Mouse (Mus musculus): ENCODE measurements around the gene Mrfap1. TPM values are rescaled to one million over a fixed set of nuclear protein-coding genes. Genes with fewer than 3 reads are reported as not detected.

The Mrfap1 gene
- polyA plus RNA-seq, 1 experiment: 263 TPM

DNA sequence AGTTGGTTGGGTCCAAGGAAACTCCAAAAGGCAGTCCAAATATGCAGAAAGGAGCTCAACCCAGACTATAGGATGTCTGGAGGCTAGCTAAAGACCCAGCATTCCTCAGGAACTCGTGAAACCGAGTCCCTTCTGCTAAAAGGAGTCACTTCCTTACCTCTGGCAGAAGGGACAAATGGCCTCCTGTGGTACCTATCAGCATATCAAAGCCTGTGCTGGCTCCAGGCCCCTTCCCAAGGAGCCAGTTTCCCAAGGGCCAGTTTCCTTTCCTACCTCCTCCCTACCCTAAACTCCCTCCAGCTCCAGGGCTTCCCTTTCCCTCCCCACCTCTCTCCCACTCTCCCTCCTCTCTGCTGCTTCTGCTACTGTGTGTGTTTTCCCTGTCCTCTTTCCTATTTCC is 19.4 kb downstream of the Mrfap1 start:
- Histone ChIP-seq H3K27me3 (ENCODE audit: control insufficient read depth, insufficient read depth, insufficient read length) (peaks cover 10% of the 10 kb centered on the region), H3ac (ENCODE audit: control insufficient read depth, insufficient read length) (no peak overlapping the region), H3K36me3 (ENCODE audit: control insufficient read depth, insufficient read depth) (no peaks in the 10 kb centered on the region), H3K79me2 (ENCODE audit: control insufficient read depth, insufficient read depth) (no peaks in the 10 kb centered on the region), H3K4me2 (ENCODE audit: low read depth) (no peak overlapping the region), H3K4me3 (no peak overlapping the region)
- no peak for TF ChIP-seq USF1 (IDR thresholded peaks at IDR 0.05; ENCODE audit: low read depth)
- no peak for TF ChIP-seq TCF3 (IDR thresholded peaks at IDR 0.05; ENCODE audit: insufficient read length, low read depth)
- no peak for TF ChIP-seq TCF12 (IDR thresholded peaks at IDR 0.05; ENCODE audit: insufficient read depth, poor library complexity, severe bottlenecking)
- TF ChIP-seq POLR2AphosphoS2 (IDR thresholded peaks at IDR 0.05; ENCODE audit: insufficient read length, low read depth): no peak
- TF ChIP-seq MYOG (IDR thresholded peaks at IDR 0.05; ENCODE audit: control insufficient read depth in 1 of 3, insufficient read depth in 1 of 3, insufficient read length in 2 of 3, low read depth in 2 of 3): no peak
- no peak for TF ChIP-seq E2F4 (IDR thresholded peaks at IDR 0.05; ENCODE audit: insufficient read depth)
- no peak for TF ChIP-seq MAX (IDR thresholded peaks at IDR 0.05; ENCODE audit: low read depth)
- TF ChIP-seq SRF (IDR thresholded peaks at IDR 0.05; ENCODE audit: control insufficient read depth, insufficient read length, low read depth): no peak
- no peak for TF ChIP-seq REST (IDR thresholded peaks at IDR 0.05; ENCODE audit: insufficient read depth, insufficient read length)
- no peak for TF ChIP-seq CEBPB (IDR thresholded peaks at IDR 0.05; ENCODE audit: insufficient read depth, poor library complexity, severe bottlenecking)

DNA sequence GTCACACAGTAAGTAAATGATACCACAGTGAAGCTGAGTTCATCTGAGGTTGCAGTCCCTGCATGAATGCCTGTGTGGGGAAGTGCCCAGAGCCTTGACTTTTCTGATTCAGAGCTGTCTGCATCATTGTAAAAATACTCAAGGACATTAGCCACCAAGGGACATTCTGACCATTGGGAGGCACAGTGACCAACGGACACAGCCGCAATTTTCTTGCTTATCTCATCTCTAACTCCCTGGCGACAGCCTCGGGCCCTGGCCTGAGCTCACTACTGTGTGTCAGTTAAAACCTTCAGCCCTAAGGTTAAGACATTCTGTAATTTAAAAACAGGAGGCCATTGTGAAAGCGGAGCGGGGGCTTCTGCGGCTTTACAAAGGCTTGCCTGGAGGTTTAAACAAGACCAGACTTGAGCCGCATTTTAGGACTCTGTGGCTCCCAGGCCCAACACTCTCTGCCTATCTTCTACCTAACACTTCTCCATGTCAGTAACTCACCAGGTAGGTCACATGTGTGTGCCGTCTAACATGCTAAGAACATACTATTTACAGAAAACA is 20.5 kb downstream of the Mrfap1 start:
- Histone ChIP-seq H3ac (ENCODE audit: control insufficient read depth, insufficient read length) (no peak overlapping the region), H3K4me2 (ENCODE audit: low read depth) (peak overlapping the region; percentile 18), H3K4me3 (no peak overlapping the region), H3K79me2 (ENCODE audit: control insufficient read depth, insufficient read depth) (no peaks in the 10 kb centered on the region), H3K36me3 (ENCODE audit: control insufficient read depth, insufficient read depth) (no peaks in the 10 kb centered on the region), H3K27me3 (ENCODE audit: control insufficient read depth, insufficient read depth, insufficient read length) (peaks cover 10% of the 10 kb centered on the region)
- no peak for TF ChIP-seq MYOG (IDR thresholded peaks at IDR 0.05; ENCODE audit: control insufficient read depth in 1 of 3, insufficient read depth in 1 of 3, insufficient read length in 2 of 3, low read depth in 2 of 3)
- no peak for TF ChIP-seq POLR2AphosphoS2 (IDR thresholded peaks at IDR 0.05; ENCODE audit: insufficient read length, low read depth)
- TF ChIP-seq E2F4 (IDR thresholded peaks at IDR 0.05; ENCODE audit: insufficient read depth): no peak
- no peak for TF ChIP-seq USF1 (IDR thresholded peaks at IDR 0.05; ENCODE audit: low read depth)
- TF ChIP-seq TCF12 (IDR thresholded peaks at IDR 0.05; ENCODE audit: insufficient read depth, poor library complexity, severe bottlenecking): no peak
- no peak for TF ChIP-seq SRF (IDR thresholded peaks at IDR 0.05; ENCODE audit: control insufficient read depth, insufficient read length, low read depth)
- no peak for TF ChIP-seq POLR2A (IDR thresholded peaks at IDR 0.05; ENCODE audit: insufficient read length, low read depth)
- TF ChIP-seq MYOD1 (IDR thresholded peaks at IDR 0.05; ENCODE audit: control insufficient read depth in 1 of 3, insufficient read length in 2 of 3, low read depth in 2 of 3): no peak
- TF ChIP-seq REST (IDR thresholded peaks at IDR 0.05; ENCODE audit: insufficient read depth, insufficient read length): no peak
- no peak for TF ChIP-seq MAX (IDR thresholded peaks at IDR 0.05; ENCODE audit: low read depth)
- no peak for TF ChIP-seq TCF3 (IDR thresholded peaks at IDR 0.05; ENCODE audit: insufficient read length, low read depth)
- no peak for TF ChIP-seq CEBPB (IDR thresholded peaks at IDR 0.05; ENCODE audit: insufficient read depth, poor library complexity, severe bottlenecking)

GRCm38 (mm10) chr5:36775317-36775716 is 21.3 kb downstream of the Mrfap1 start:
- TF ChIP-seq POLR2AphosphoS2 (IDR thresholded peaks at IDR 0.05; ENCODE audit: insufficient read length, low read depth) (no peak), MYOD1 (IDR thresholded peaks at IDR 0.05; ENCODE audit: control insufficient read depth in 1 of 3, insufficient read length in 2 of 3, low read depth in 2 of 3) (no peak), MYOG (IDR thresholded peaks at IDR 0.05; ENCODE audit: control insufficient read depth in 1 of 3, insufficient read depth in 1 of 3, insufficient read length in 2 of 3, low read depth in 2 of 3) (no peak), USF1 (IDR thresholded peaks at IDR 0.05; ENCODE audit: low read depth) (no peak), E2F4 (IDR thresholded peaks at IDR 0.05; ENCODE audit: insufficient read depth) (no peak), MAX (IDR thresholded peaks at IDR 0.05; ENCODE audit: low read depth) (no peak), REST (IDR thresholded peaks at IDR 0.05; ENCODE audit: insufficient read depth, insufficient read length) (no peak), TCF12 (IDR thresholded peaks at IDR 0.05; ENCODE audit: insufficient read depth, poor library complexity, severe bottlenecking) (no peak), CEBPB (IDR thresholded peaks at IDR 0.05; ENCODE audit: insufficient read depth, poor library complexity, severe bottlenecking) (no peak), SRF (IDR thresholded peaks at IDR 0.05; ENCODE audit: control insufficient read depth, insufficient read length, low read depth) (no peak), TCF3 (IDR thresholded peaks at IDR 0.05; ENCODE audit: insufficient read length, low read depth) (no peak)

DNA sequence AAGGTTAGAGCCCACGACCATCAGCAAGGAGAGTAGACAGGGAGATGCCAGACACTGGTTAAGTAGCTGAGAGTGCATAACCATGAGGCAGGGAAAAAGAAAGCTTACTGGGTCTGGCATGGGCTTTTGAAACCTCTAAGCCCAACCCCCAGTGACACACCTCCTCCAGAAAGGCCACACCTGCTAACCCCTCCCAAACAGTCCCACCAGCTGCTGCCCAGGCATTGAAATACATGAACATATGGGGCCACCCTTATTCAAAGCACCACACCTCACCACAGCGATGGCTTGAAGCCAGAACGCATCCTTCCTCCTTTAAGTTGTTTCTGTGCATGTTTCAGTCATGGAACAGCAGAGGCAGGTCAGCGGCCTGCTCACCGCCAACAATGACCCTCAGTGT is 24.0 kb downstream of the Mrfap1 start:
- Histone ChIP-seq H3K4me2 (ENCODE audit: low read depth) (no peak overlapping the region), H3K4me3 (no peak overlapping the region), H3ac (ENCODE audit: control insufficient read depth, insufficient read length) (no peak overlapping the region), H3K36me3 (ENCODE audit: control insufficient read depth, insufficient read depth) (no peaks in the 10 kb centered on the region), H3K27me3 (ENCODE audit: control insufficient read depth, insufficient read depth, insufficient read length) (peaks cover 9% of the 10 kb centered on the region), H3K79me2 (ENCODE audit: control insufficient read depth, insufficient read depth) (no peaks in the 10 kb centered on the region)
- TF ChIP-seq POLR2A (IDR thresholded peaks at IDR 0.05; ENCODE audit: insufficient read length, low read depth) (no peak), MYOD1 (IDR thresholded peaks at IDR 0.05; ENCODE audit: control insufficient read depth in 1 of 3, insufficient read length in 2 of 3, low read depth in 2 of 3) (peak in 1 of 3 experiments; percentile 4), CEBPB (IDR thresholded peaks at IDR 0.05; ENCODE audit: insufficient read depth, poor library complexity, severe bottlenecking) (no peak), POLR2AphosphoS2 (IDR thresholded peaks at IDR 0.05; ENCODE audit: insufficient read length, low read depth) (no peak), SRF (IDR thresholded peaks at IDR 0.05; ENCODE audit: control insufficient read depth, insufficient read length, low read depth) (no peak), MYOG (IDR thresholded peaks at IDR 0.05; ENCODE audit: control insufficient read depth in 1 of 3, insufficient read depth in 1 of 3, insufficient read length in 2 of 3, low read depth in 2 of 3) (no peak), REST (IDR thresholded peaks at IDR 0.05; ENCODE audit: insufficient read depth, insufficient read length) (no peak)

More at GRCm38 (mm10) chr5:36775317-36775716, 21.3 kb downstream of the Mrfap1 start:
- no peak overlapping the region for H3K4me2 ChIP-seq (ENCODE audit: low read depth)
- no peaks in the 10 kb centered on the region for H3K79me2 ChIP-seq (ENCODE audit: control insufficient read depth, insufficient read depth)
- H3K27me3 ChIP-seq (ENCODE audit: control insufficient read depth, insufficient read depth, insufficient read length): peaks cover 10% of the 10 kb centered on the region
- no peaks in the 10 kb centered on the region for H3K36me3 ChIP-seq (ENCODE audit: control insufficient read depth, insufficient read depth)
- no peak overlapping the region for H3K4me3 ChIP-seq
- no peak overlapping the region for H3ac ChIP-seq (ENCODE audit: control insufficient read depth, insufficient read length)
